Mouse (Mus musculus): ENCODE measurements around the gene Pink1.

DNA sequence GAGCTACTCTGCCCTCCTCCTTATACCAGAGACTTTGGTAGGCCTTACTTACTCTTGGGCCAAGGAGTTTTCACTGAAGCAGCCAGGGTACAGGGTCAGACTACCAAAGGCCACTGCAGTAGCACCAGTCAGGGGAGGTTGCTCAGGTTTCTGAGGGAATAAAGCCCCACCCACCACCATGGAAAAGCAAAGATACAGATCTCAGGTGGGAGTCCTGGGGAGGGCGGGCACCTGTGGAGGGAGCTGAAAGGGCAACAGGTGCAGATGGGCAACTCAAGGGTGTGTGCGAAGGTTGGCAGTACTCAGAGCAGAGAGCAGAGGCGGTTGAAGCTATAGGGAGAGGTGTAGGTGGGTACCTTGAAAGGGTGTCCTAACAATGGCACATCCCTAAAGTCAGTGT lies 23.1 kb downstream of the Pink1 start:
- no peak for TF ChIP-seq CTCF (IDR thresholded peaks at IDR 0.05; ENCODE audit: control insufficient read depth, insufficient read depth, insufficient read length)
- TF ChIP-seq USF1 (IDR thresholded peaks at IDR 0.05; ENCODE audit: low read depth) = no peak
- no peak for TF ChIP-seq MAX (IDR thresholded peaks at IDR 0.05)
- TF ChIP-seq MYOG (IDR thresholded peaks at IDR 0.05; ENCODE audit: control insufficient read depth, extremely low read depth, insufficient read length) = no peak
- TF ChIP-seq MYOD1 (IDR thresholded peaks at IDR 0.05; ENCODE audit: control insufficient read depth, insufficient read length, low read depth) = no peak
- no peak for TF ChIP-seq FOSL1 (IDR thresholded peaks at IDR 0.05; ENCODE audit: insufficient read depth, low read length, poor library complexity, severe bottlenecking)
